Mouse (Mus musculus) urinary bladder, postnatal 4 days (tissue): Measurements from ENCODE around the gene Gm8127.
A peak's percentile ranks its signal among the peaks of the same experiment; 100 is the strongest.
"Not testable (repeated sequence)": the region's sequence is repeated elsewhere in the genome, so short reads cannot be mapped to it uniquely, and the experiment has no call there.

ENCODE experiments used
- DNase-seq, 2 experiments: peaks; one replicate each; pipeline ENCODE4 v3.0.0; 2021 to 2022; ENCODE audit warnings: low spot score in 2 of 2

Gene Gm8127

DNA sequence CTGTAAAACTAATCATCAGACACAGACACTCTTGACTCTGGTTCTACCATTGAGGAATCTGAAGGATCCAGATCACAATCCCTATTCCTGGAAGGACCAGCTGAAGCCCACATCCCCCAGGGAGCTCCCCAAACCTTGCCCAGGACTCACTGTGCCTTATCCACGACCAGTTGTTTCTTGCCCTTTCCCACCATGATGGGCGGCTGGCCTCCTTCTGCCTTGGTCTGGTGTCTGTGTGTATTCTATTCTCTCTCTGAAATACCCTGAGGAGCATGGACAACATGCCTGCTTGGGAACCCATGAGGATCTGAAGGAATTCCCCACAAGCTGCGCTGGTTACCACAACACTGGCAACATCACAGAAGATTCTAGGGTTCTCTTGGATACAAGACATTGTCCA lies at the start of gene Gm8127:
TSS of gene Gm8127 (minus strand) at position 330 of the 400 bp plus-strand sequence.
- not testable (repeated sequence) for DNase-seq

GRCm38 (mm10) chr14:43337646-43338045 lies 44.0 kb upstream of the Gm8127 start:
- DNase-seq: not testable (repeated sequence)

GRCm38 (mm10) chr14:43331362-43331880 lies 37.8 kb upstream of the Gm8127 start:
- peak in 1 of 2 experiments; percentile 64 for DNase-seq

- DNase-seq: peak in 1 of 2 experiments; percentile 69
Measured at GRCm38 (mm10) chr14:43328603-43329002, 35.0 kb upstream of the Gm8127 start.

DNA sequence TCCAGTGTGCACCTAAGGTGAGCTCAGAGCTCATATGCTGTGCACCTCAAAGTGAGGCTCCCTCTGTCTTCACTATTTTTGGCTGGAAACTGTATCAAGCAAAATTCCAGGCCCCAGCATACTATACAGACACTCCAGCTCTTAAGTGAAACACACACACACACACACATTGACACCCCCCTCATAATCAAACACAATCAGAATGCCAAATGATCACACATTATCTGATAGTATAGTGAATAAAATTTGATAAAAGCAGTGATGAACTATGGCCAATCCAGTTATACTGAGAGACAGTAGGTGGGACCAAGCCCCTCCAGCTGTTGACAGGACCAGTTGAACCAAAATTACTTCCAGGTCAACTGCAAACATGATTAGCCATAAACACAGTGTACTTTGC lies 25.9 kb upstream of the Gm8127 start:
- DNase-seq: not testable (repeated sequence)

DNA sequence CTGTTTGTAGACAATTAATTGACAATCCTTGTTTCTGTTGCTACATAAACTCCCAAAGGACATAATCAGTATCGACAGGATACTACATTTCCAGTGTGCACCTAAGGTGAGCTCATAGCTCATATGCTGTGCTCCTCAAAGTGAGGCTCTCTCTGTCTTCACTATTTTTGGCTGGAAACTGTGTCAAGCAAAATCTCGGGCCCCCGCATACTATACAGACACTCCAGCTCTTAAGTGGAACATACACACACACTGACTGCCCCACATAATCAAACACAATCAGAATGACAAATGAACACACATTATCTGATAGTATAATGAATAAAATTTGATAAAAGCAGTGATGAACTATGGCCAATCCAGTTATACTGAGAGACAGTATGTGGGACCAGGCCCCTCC lies 15.0 kb downstream of the Gm8127 start:
- peak; percentile 37 to 83 for DNase-seq

DNA sequence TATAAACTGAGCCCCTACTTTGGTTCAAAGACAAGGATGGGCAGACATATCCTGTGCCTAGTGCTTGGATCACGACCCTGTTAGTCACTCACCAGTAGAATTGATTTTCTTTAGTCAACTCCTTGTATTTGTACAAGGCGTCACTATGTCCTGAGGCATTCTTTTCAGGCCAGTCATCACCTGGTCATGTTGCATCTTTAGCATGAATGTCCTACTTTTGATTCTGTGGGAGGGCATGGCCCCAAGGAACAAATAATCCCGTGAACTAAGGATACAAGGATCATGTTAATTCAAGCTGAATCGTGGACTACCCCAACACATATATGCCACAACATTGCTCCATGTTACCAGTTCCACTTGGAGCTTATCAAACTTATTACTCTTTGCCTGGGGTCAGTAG lies 15.5 kb downstream of the Gm8127 start:
- DNase-seq: peak; percentile 32 to 65

- DNase-seq: peak in 1 of 2 experiments; percentile 33
Measured at GRCm38 (mm10) chr14:43277468-43277867, 16.2 kb downstream of the Gm8127 start.

DNA sequence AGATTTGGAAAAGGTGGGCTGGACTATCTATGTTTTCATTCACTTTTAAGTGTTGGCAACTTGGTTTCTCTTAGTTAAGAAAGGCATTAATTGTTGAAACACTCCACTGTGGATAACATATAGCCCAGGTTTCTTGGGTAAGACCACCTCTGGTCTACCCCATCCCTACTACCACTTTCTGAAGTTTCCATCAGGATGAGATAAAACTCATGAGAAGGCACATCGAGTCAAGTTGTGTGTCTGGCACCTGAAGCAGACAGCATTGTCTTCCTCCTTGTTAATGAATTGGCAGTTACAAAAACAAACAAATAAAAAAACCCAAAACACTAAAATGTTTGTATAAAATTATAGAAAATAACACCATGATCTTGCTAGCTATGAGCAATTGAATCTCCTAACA lies 17.9 kb downstream of the Gm8127 start:
- peak in 1 of 2 experiments; percentile 24 for DNase-seq

- DNase-seq: peak; percentile 59 to 78
Measured at GRCm38 (mm10) chr14:43274986-43275511, 18.6 kb downstream of the Gm8127 start, which contains the start of gene Gm9732. TSS of gene Gm9732 (plus strand) at chr14:43275036.

DNA sequence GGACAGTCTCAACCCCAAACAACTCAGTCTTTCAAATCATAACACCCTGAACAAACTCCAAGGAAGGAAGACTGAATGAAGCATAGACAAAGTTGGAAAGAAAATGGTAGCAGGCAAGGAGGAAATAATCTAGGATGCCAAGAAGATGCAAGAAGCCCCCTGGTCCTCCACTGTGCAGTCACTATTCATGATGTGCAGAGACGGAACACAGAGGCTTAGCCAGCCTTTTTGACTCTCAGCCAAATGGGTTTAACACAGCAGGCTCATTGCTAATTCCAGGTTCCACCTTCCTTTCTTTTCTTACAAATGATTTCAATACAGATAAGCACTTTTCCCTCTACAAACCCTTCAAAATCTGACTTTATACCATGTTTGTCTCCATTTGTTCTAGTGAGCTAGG lies 20.5 kb downstream of the Gm8127 start:
- DNase-seq: not testable (repeated sequence)

DNA sequence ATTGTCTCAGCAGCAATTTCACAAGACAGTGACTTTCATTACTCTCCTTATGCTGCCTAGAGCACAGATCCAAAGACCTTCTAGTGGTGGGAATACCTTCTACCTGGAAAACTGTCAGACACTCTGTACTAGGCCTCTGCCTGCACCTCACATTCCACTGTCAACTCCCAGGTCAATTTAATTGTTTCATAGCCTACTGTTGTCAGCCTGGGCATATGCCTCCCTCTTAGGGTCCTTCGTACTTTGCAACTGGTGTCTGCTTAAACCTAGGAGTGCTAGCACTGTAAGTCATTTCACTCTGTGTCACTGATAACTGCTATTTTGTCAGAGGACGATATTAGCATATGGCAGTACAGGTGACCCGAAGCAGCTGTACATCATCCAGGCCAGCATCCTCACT lies 24.4 kb downstream of the Gm8127 start:
- not testable (repeated sequence) for DNase-seq

DNA sequence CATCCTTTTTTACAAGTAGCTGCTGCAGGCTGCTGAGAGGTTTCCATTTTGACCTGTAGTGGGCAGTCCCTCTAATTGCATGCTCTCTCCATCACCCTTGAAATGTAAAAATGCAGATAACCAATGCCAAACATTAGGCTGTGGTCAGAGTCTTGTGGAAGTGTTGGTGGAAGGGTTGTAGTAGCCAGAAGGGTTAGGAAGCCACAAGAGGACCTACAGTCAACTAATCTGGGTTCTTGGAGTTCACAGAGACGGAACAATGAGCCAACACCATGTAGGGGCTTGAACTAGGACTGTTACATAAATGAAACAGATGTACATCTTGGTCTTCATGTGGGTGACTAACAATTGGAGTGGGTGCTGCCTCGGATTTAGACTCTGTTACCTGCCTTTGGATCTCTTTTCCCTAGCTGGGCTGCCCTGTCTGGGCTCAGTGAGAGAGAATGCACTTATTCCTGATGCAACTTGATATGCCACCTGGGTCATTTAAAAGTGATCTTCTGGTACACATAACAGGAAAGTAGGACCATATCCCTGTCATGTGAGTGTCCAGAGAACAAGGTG lies 25.0 kb downstream of the Gm8127 start:
- not testable (repeated sequence) for DNase-seq

DNA sequence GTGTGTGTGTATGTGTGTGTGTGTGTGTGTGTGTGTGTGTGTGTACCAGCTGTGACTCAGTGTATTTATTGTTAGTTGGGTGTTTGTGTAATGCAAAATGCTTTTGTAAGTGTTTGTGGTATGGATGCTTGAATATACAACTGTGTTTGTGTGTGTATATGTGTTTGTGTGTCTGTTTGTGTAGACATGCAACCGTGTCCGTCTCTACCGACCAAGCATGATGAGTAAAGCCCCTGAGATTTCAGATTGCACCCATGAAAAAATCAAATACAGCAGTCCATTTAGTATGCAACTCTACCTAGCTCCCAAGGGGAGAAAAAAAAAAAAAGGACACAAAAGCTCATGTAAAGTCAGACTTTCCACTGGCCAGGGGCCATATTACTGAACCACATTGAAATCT lies 30.2 kb downstream of the Gm8127 start:
- DNase-seq: not testable (repeated sequence)

GRCm38 (mm10) chr14:43258349-43258748 lies 35.3 kb downstream of the Gm8127 start, which contains the start of gene Gm8126:
TSS of gene Gm8126 (plus strand) at chr14:43258649.
- not testable (repeated sequence) for DNase-seq

GRCm38 (mm10) chr14:43256511-43256910 lies 37.1 kb downstream of the Gm8127 start:
- not testable (repeated sequence) for DNase-seq

- DNase-seq: peak in 1 of 2 experiments; percentile 21
Measured at GRCm38 (mm10) chr14:43250549-43251253, 42.9 kb downstream of the Gm8127 start.

- DNase-seq: peak; percentile 49 to 80
Measured at GRCm38 (mm10) chr14:43249611-43250170, 43.9 kb downstream of the Gm8127 start.
